Mouse (Mus musculus) forebrain, embryonic 16.5 days (tissue): ENCODE measurements at regions not wholly inside any gene's neighbourhood (a gene's known extent, or its start where the extent isn't known, plus 50 kb on each side); places are given as distances from the start of the nearest gene placed in this dataset.

Experiments
- ATAC-seq: fragments of 200-750 bp; cut with Nextera tagmentation; 2 replicates; pipeline ENCODE4 v1.8.0; 2017; ENCODE audit warnings: mild to moderate bottlenecking, moderate library complexity
- H3K27ac ChIP-seq: fragments of 300-500 bp; sonication (generic); 2 replicates; pipeline ENCODE4 v1.5.1; 2014; ENCODE audit warnings: low read length, control low read depth
- H3K27me3 ChIP-seq: fragments of 300-500 bp; sonication (generic); replicated peaks from 2 replicates; pipeline ENCODE4 v1.6.1; 2014; ENCODE audit warnings: low read length; ENCODE audit not compliant: control insufficient read depth, insufficient read depth
- H3K36me3 ChIP-seq: fragments of 300-500 bp; sonication (generic); 2 replicates; pipeline ENCODE4 v1.6.1; 2014; ENCODE audit not compliant: control insufficient read depth, insufficient read depth
- H3K4me1 ChIP-seq: fragments of 300-500 bp; sonication (generic); replicated peaks from 2 replicates; pipeline ENCODE4 v1.6.1; 2014; ENCODE audit warnings: low read length; ENCODE audit not compliant: control insufficient read depth, insufficient read depth
- H3K4me2 ChIP-seq: fragments of 300-500 bp; sonication (generic); 2 replicates; pipeline ENCODE4 v1.6.1; 2014; ENCODE audit warnings: mild to moderate bottlenecking, low read length, control low read depth
- H3K4me3 ChIP-seq: fragments of 300-500 bp; sonication (generic); replicated peaks from 2 replicates; pipeline ENCODE4 v1.5.1; 2014; ENCODE audit warnings: mild to moderate bottlenecking, low read length, control low read depth
- H3K9ac ChIP-seq: fragments of 300-500 bp; sonication (generic); replicated peaks from 2 replicates; pipeline ENCODE4 v1.6.1; 2014; ENCODE audit warnings: low read depth, low read length, control low read depth
- H3K9me3 ChIP-seq: fragments of 300-500 bp; sonication (generic); 2 replicates; pipeline ENCODE4 v1.6.1; 2016; ENCODE audit warnings: low read length; ENCODE audit not compliant: control insufficient read depth
- WGBS: fragments of 180-500 bp; shearing (Covaris S2); extraction: QIAGEN DNeasy Blood & Tissue Kit; methylation state at CpG from one replicate; pipeline ENCODE4 v1.1.7; 2014; 5-methylcytosine and 5-hydroxymethylcytosine counted together

- Histone ChIP-seq H3K4me2 (no peak overlapping the region), H3K27ac (no peak overlapping the region), H3K36me3 (no peaks in the 10 kb centered on the region), H3K27me3 (no peaks in the 10 kb centered on the region), H3K4me3 (no peak overlapping the region), H3K9me3 (peaks cover 7% of the 10 kb centered on the region; the same call in 1 of the 2 replicates), H3K9ac (no peak overlapping the region), H3K4me1 (peaks cover 9% of the 10 kb centered on the region)
- 0 out of 2 replicates have a peak, but pooled peaks have one; percentile 38 for ATAC-seq
- WGBS = 33% methylated on average over 7 of the region's 7 CpGs
Observed at GRCm38 (mm10) chr15:88533354-88533753, 66.7 kb upstream of the Zdhhc25 start.

- Histone ChIP-seq H3K4me2 (no peak overlapping the region), H3K27ac (no peak overlapping the region), H3K4me3 (no peak overlapping the region), H3K9me3 (0 out of 2 replicates have a peak, but pooled peaks cover 3% of the 10 kb centered on the region), H3K27me3 (no peaks in the 10 kb centered on the region), H3K36me3 (no peaks in the 10 kb centered on the region), H3K9ac (no peak overlapping the region), H3K4me1 (peaks cover 9% of the 10 kb centered on the region)
- ATAC-seq = no peak
- WGBS = 70% methylated on average over 2 of the region's 2 CpGs
Observed at GRCm38 (mm10) chr15:88535516-88535915, 64.6 kb upstream of the Zdhhc25 start.

GRCm38 (mm10) chr15:88537190-88537589 is 62.9 kb upstream of the Zdhhc25 start:
- Histone ChIP-seq H3K9ac (no peak overlapping the region), H3K36me3 (no peaks in the 10 kb centered on the region), H3K4me1 (peaks cover 9% of the 10 kb centered on the region), H3K4me2 (no peak overlapping the region), H3K9me3 (no peaks in the 10 kb centered on the region), H3K4me3 (no peak overlapping the region), H3K27me3 (no peaks in the 10 kb centered on the region), H3K27ac (no peak overlapping the region)
- ATAC-seq = peak; percentile 57; the same call in 1 of the 2 replicates
- WGBS = 18% methylated on average over 10 of the region's 10 CpGs

DNA sequence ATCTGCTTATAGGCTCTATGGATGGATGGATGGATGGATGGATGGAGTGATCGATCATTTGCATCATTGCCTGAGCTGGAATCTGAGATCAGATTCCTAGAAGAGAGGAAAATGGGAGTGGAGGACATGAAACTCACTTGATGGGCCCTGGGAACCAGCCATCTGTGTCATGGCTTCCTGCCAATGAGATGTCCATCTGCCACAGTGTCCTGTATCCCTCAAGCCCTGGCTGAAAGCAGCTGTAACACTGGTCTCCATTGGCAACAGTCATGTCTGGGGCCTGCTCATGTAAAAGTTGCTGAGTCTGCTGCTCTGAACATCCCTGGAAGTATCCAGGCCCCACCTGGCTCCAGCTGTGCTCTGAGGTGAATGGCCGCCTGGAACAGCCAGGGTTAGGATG is 57.5 kb upstream of the Zdhhc25 start:
- Histone ChIP-seq H3K9me3 (peaks cover 5% of the 10 kb centered on the region), H3K27ac (no peak overlapping the region), H3K27me3 (no peaks in the 10 kb centered on the region), H3K36me3 (no peaks in the 10 kb centered on the region), H3K4me1 (no peaks in the 10 kb centered on the region), H3K4me2 (no peak overlapping the region), H3K9ac (no peak overlapping the region), H3K4me3 (no peak overlapping the region)
- ATAC-seq = no peak
- WGBS = 78% methylated on average over 2 of the region's 2 CpGs

- Histone ChIP-seq H3K4me3 (no peak overlapping the region), H3K9ac (no peak overlapping the region), H3K9me3 (peaks cover 5% of the 10 kb centered on the region), H3K27me3 (no peaks in the 10 kb centered on the region), H3K27ac (no peak overlapping the region), H3K4me2 (no peak overlapping the region), H3K36me3 (no peaks in the 10 kb centered on the region), H3K4me1 (no peaks in the 10 kb centered on the region)
- WGBS = 80% methylated on average over 5 of the region's 5 CpGs
- no peak for ATAC-seq
Observed at GRCm38 (mm10) chr15:88544216-88544615, 55.9 kb upstream of the Zdhhc25 start.

DNA sequence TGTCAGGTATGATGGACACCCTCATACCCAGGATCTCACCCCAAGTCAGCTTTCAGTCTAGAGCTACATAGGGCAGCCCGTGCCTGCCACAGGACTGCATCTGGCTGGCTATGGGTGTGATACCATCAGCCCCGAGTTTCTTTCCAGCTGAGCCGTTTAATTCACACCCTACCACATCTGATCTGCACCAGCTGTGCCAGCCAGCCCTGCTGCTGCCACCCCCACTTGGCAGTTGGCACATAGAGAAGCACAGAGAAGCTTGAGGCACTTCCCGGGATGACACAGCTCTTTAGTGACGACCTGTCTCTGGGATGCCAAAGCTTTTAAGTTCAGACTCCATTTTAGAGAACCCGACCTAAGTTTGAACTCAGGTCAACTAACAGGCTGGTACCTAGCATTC is 51.8 kb upstream of the Zdhhc25 start:
- no peaks in the 10 kb centered on the region for H3K27me3 ChIP-seq
- no peak for ATAC-seq
- H3K36me3 ChIP-seq = no peaks in the 10 kb centered on the region
- WGBS = 64% methylated on average over 6 of the region's 6 CpGs
- no peak overlapping the region for H3K9ac ChIP-seq
- H3K4me2 ChIP-seq = no peak overlapping the region
- peaks cover 5% of the 10 kb centered on the region for H3K9me3 ChIP-seq
- H3K4me1 ChIP-seq = peaks cover 4% of the 10 kb centered on the region; the same call in 1 of the 2 replicates
- no peak overlapping the region for H3K4me3 ChIP-seq
- H3K27ac ChIP-seq = no peak overlapping the region
